Mouse (Mus musculus): ENCODE data around the gene Pih1h3b.

DNA sequence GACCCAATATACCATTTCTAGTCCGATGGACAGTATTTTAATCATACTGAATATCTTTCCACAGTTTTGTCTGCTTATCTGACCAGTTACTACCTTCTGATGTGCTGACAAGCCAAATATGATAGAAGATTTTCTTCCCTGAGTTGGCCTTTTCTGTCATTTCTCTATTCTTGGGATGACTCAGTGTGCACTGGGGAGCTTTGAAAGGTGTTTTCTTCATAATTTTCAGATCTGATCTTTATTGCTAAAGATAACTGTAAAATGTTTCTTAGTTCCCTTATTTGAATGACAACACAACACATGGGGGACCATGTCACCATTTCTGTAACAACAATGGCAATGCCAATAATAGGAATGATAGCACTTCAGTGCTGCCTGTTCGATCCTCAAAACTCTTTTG, 19.9 kb downstream of the Pih1h3b start:
- no peak for TF ChIP-seq CTCF (IDR thresholded peaks at IDR 0.05; ENCODE audit: borderline replicate concordance, insufficient read depth, low read length)
- no peak for TF ChIP-seq POLR2A (IDR thresholded peaks at IDR 0.05; ENCODE audit: low read depth, low read length)

Measured in embryonic fibroblast, embryonic 13.5 days (primary cell).